ENCODE assay signal across 31 mouse cellular contexts in genomic region chr13:75063947-75064346, GRCm38 (mm10). TPM values are rescaled to one million over a fixed set of nuclear protein-coding genes. Genes with fewer than 3 reads are reported as not detected.
"Had no signal": no experiment of that assay in that cellular context is flagged by ENCODE, and none has a peak within 500 bp of the region (broad histone marks: within the 10 kb centered on the region; RNA-seq: fewer than 3 reads in every experiment).

No protein-coding gene starts in this region.

- ATAC-seq: forebrain, embryonic 13.5 days; forebrain, embryonic 14.5 days; forebrain, embryonic 15.5 days; forebrain, embryonic 16.5 days; forebrain, postnatal 0 days had no signal

- H3K27ac ChIP-seq: embryonic facial prominence, embryonic 10.5 days; embryonic facial prominence, embryonic 12.5 days; embryonic facial prominence, embryonic 13.5 days; embryonic facial prominence, embryonic 15.5 days; forebrain, embryonic 10.5 days; forebrain, embryonic 12.5 days; forebrain, embryonic 13.5 days; forebrain, embryonic 15.5 days; gastrocnemius, adult 2 months had no signal

- H3K4me2 ChIP-seq: embryonic facial prominence, embryonic 12.5 days; embryonic facial prominence, embryonic 13.5 days; embryonic facial prominence, embryonic 15.5 days; forebrain, embryonic 12.5 days; forebrain, embryonic 13.5 days; forebrain, embryonic 15.5 days had no signal

- H3K36me3 ChIP-seq: embryonic facial prominence, embryonic 10.5 days; embryonic facial prominence, embryonic 12.5 days; embryonic facial prominence, embryonic 13.5 days; embryonic facial prominence, embryonic 15.5 days; forebrain, embryonic 10.5 days; forebrain, embryonic 12.5 days; forebrain, embryonic 15.5 days had no signal

- H3K4me3 ChIP-seq: embryonic facial prominence, embryonic 10.5 days; embryonic facial prominence, embryonic 12.5 days; embryonic facial prominence, embryonic 13.5 days; embryonic facial prominence, embryonic 15.5 days; erythroblast, embryonic 14.5 days; forebrain, embryonic 10.5 days; forebrain, embryonic 12.5 days; forebrain, embryonic 13.5 days; forebrain, embryonic 15.5 days; gastrocnemius, adult 2 months had no signal

- H3K9me3 ChIP-seq: embryonic facial prominence, embryonic 10.5 days; embryonic facial prominence, embryonic 12.5 days; embryonic facial prominence, embryonic 13.5 days; embryonic facial prominence, embryonic 15.5 days; forebrain, embryonic 10.5 days; forebrain, embryonic 12.5 days; forebrain, embryonic 13.5 days; forebrain, embryonic 15.5 days had no signal

- H3K9ac ChIP-seq: embryonic facial prominence, embryonic 12.5 days; embryonic facial prominence, embryonic 13.5 days; embryonic facial prominence, embryonic 15.5 days; forebrain, embryonic 12.5 days; forebrain, embryonic 13.5 days; forebrain, embryonic 15.5 days; forebrain, postnatal 0 days had no signal

- H3K4me1 ChIP-seq: embryonic facial prominence, embryonic 10.5 days; embryonic facial prominence, embryonic 12.5 days; embryonic facial prominence, embryonic 13.5 days; embryonic facial prominence, embryonic 15.5 days; forebrain, embryonic 10.5 days; forebrain, embryonic 12.5 days; forebrain, embryonic 13.5 days; forebrain, embryonic 15.5 days had no signal

- DNase-seq: cerebellum, adult 18-20 months; cerebellum, adult 2 months; cerebellum, adult 8-10 months; cerebellum, adult 9-10 months; cerebellum, adult 9-11 months; cerebellum, postnatal 10 days; cerebellum, postnatal 14 days; cerebellum, postnatal 25 days; embryo, embryonic 11 days; forebrain, postnatal 0 days; gastrocnemius, adult 2 months; gastrocnemius, postnatal 10 days; gastrocnemius, postnatal 14 days; gastrocnemius, postnatal 25 days; gastrocnemius, postnatal 36 days; heart, adult 11 months; heart, adult 18-20 months had no signal

- H3K27me3 ChIP-seq: embryonic facial prominence, embryonic 12.5 days; embryonic facial prominence, embryonic 13.5 days; embryonic facial prominence, embryonic 15.5 days; forebrain, embryonic 12.5 days; forebrain, embryonic 13.5 days; forebrain, embryonic 15.5 days had no signal

RNA-seq across cellular contexts. Expression of gene Pcsk1, which starts 25.7 kb away (rescaled TPM):
- total RNA-seq: common myeloid progenitor, adult 5-6 weeks; granulocyte monocyte progenitor cell, adult 5-6 weeks had no signal
- polyA plus RNA-seq: erythroblast, embryonic 14.5 days; gonadal fat pad, adult 2 months had no signal
